Mouse (Mus musculus) heart, embryonic 10.5 days (tissue): ENCODE results near the gene Efna4. TPM values are rescaled to one million over a fixed set of nuclear protein-coding genes. Genes with fewer than 3 reads are reported as not detected.

ENCODE experiments used
- DNase-seq: peaks from one replicate; pipeline ENCODE4 v3.0.0-alpha.2; 2017; ENCODE audit warnings: low spot score
- H3K27ac ChIP-seq: fragments of 300-500 bp; sonication (generic); 2 replicates; pipeline ENCODE4 v1.5.1; 2016; ENCODE audit warnings: mild to moderate bottlenecking
- H3K27me3 ChIP-seq: fragments of 300-500 bp; sonication (generic); 2 replicates; pipeline ENCODE4 v1.6.1; 2016; ENCODE audit warnings: mild to moderate bottlenecking; ENCODE audit not compliant: poor library complexity, insufficient read depth, severe bottlenecking
- H3K36me3 ChIP-seq: fragments of 300-500 bp; sonication (generic); 2 replicates; pipeline ENCODE4 v1.6.1; 2016; ENCODE audit warnings: mild to moderate bottlenecking, moderate library complexity
- H3K4me1 ChIP-seq: fragments of 300-500 bp; sonication (generic); 2 replicates; pipeline ENCODE4 v1.6.1; 2016; ENCODE audit warnings: mild to moderate bottlenecking
- H3K4me3 ChIP-seq: fragments of 300-500 bp; sonication (generic); 2 replicates; pipeline ENCODE4 v1.5.1; 2016; ENCODE audit warnings: mild to moderate bottlenecking, moderate library complexity
- H3K9me3 ChIP-seq: fragments of 300-500 bp; sonication (generic); 2 replicates; pipeline ENCODE4 v1.6.1; 2016; ENCODE audit warnings: mild to moderate bottlenecking, moderate library complexity
- WGBS: fragments of 180-500 bp; shearing (Covaris S2); methylation state at CpG from one replicate; pipeline ENCODE4 v1.1.7; 2016; 5-methylcytosine and 5-hydroxymethylcytosine counted together
- polyA plus RNA-seq: library from polyadenylated mRNA; unstranded; fragments of >200 nt; fragmentation: Nextera tagmentation; extraction: Ambion mirVana; gene quantifications from 2 replicates; pipeline ENCODE4 v1.2.1, GENCODE M21; 2016

Efna4 gene
- 10.6 and 19.3 TPM in 2 replicates for polyA plus RNA-seq

GRCm38 (mm10) chr3:89337721-89338578 lies at the start of gene Efna4:
TSS of gene Efna4 (minus strand) at chr3:89338028.
- peak within 1 kb of the TSS; percentile 85 for H3K4me3 ChIP-seq
- under 1% methylated on average over 44 of the region's 44 CpGs for WGBS
- peak; percentile 88 for DNase-seq
- H3K27me3 ChIP-seq: peaks cover 8% of the 10 kb centered on the region; the same call in 1 of the 2 replicates
- H3K27ac ChIP-seq: peak within 1 kb of the TSS; percentile 95
- peaks cover 31% of the 10 kb centered on the region for H3K36me3 ChIP-seq
- H3K4me1 ChIP-seq: peaks cover 49% of the 10 kb centered on the region
- H3K9me3 ChIP-seq: no peaks in the 10 kb centered on the region

GRCm38 (mm10) chr3:89386438-89387420 lies 48.9 kb upstream of the Efna4 start:
- Histone ChIP-seq H3K27ac (no peak overlapping the region), H3K4me1 (peaks cover 63% of the 10 kb centered on the region), H3K9me3 (no peaks in the 10 kb centered on the region), H3K36me3 (no peaks in the 10 kb centered on the region), H3K4me3 (no peak overlapping the region), H3K27me3 (peaks cover 12% of the 10 kb centered on the region)
- no peak for DNase-seq
- 49% methylated on average over 17 of the region's 17 CpGs for WGBS

- Histone ChIP-seq H3K4me1 (peaks cover 50% of the 10 kb centered on the region), H3K4me3 (no peak overlapping the region), H3K36me3 (peaks cover 10% of the 10 kb centered on the region), H3K9me3 (no peaks in the 10 kb centered on the region), H3K27me3 (peaks cover 8% of the 10 kb centered on the region), H3K27ac (no peak overlapping the region)
- DNase-seq: no peak
- 39% methylated on average over 11 of the region's 11 CpGs for WGBS
Observed at GRCm38 (mm10) chr3:89385451-89385850, 47.6 kb upstream of the Efna4 start.

- Histone ChIP-seq H3K27ac (peak overlapping the region; percentile 19; the same call in 1 of the 2 replicates), H3K9me3 (no peaks in the 10 kb centered on the region), H3K4me3 (no peak overlapping the region), H3K27me3 (peaks cover 8% of the 10 kb centered on the region), H3K4me1 (peaks cover 45% of the 10 kb centered on the region), H3K36me3 (peaks cover 19% of the 10 kb centered on the region)
- DNase-seq: no peak
- 78% methylated on average over 12 of the region's 12 CpGs for WGBS
Observed at GRCm38 (mm10) chr3:89384331-89385076, 46.7 kb upstream of the Efna4 start.

- Histone ChIP-seq H3K27ac (no peak overlapping the region), H3K9me3 (no peaks in the 10 kb centered on the region), H3K27me3 (peaks cover 8% of the 10 kb centered on the region), H3K4me1 (peaks cover 47% of the 10 kb centered on the region), H3K4me3 (no peak overlapping the region), H3K36me3 (peaks cover 24% of the 10 kb centered on the region)
- DNase-seq: no peak
- WGBS: 79% methylated on average over 5 of the region's 5 CpGs
Observed at GRCm38 (mm10) chr3:89383651-89384255, 45.9 kb upstream of the Efna4 start.

GRCm38 (mm10) chr3:89382950-89383349 lies 45.1 kb upstream of the Efna4 start:
- DNase-seq: no peak
- Histone ChIP-seq H3K4me3 (no peak overlapping the region), H3K36me3 (peaks cover 24% of the 10 kb centered on the region), H3K4me1 (peaks cover 47% of the 10 kb centered on the region), H3K27me3 (peaks cover 8% of the 10 kb centered on the region), H3K27ac (no peak overlapping the region), H3K9me3 (no peaks in the 10 kb centered on the region)
- 80% methylated on average over 5 of the region's 5 CpGs for whole genome bisulfite sequencing

GRCm38 (mm10) chr3:89382033-89382882 lies 44.4 kb upstream of the Efna4 start:
- Histone ChIP-seq H3K9me3 (no peaks in the 10 kb centered on the region), H3K27me3 (peaks cover 3% of the 10 kb centered on the region), H3K36me3 (peaks cover 24% of the 10 kb centered on the region), H3K27ac (no peak overlapping the region), H3K4me1 (peaks cover 46% of the 10 kb centered on the region), H3K4me3 (no peak overlapping the region)
- 83% methylated on average over 9 of the region's 9 CpGs for WGBS
- no peak for DNase-seq

- 88% methylated on average over 11 of the region's 11 CpGs for WGBS
- peaks cover 24% of the 10 kb centered on the region for H3K36me3 ChIP-seq
- no peak overlapping the region for H3K27ac ChIP-seq
- H3K27me3 ChIP-seq: peaks cover 3% of the 10 kb centered on the region; the same call in 1 of the 2 replicates
- H3K4me1 ChIP-seq: peaks cover 41% of the 10 kb centered on the region
- H3K9me3 ChIP-seq: no peaks in the 10 kb centered on the region
- no peak overlapping the region for H3K4me3 ChIP-seq
- no peak for DNase-seq
Observed at GRCm38 (mm10) chr3:89381233-89381632, 43.4 kb upstream of the Efna4 start.

- no peak for DNase-seq
- H3K4me3 ChIP-seq: no peak overlapping the region
- WGBS: 91% methylated on average over 18 of the region's 18 CpGs
- peaks cover 3% of the 10 kb centered on the region; the same call in 1 of the 2 replicates for H3K27me3 ChIP-seq
- H3K27ac ChIP-seq: no peak overlapping the region
- H3K36me3 ChIP-seq: peaks cover 24% of the 10 kb centered on the region
- H3K4me1 ChIP-seq: peaks cover 41% of the 10 kb centered on the region
- no peaks in the 10 kb centered on the region for H3K9me3 ChIP-seq
Observed at GRCm38 (mm10) chr3:89380711-89381110, 42.9 kb upstream of the Efna4 start.

- H3K4me3 ChIP-seq: no peak overlapping the region
- no peaks in the 10 kb centered on the region for H3K9me3 ChIP-seq
- H3K27me3 ChIP-seq: no peaks in the 10 kb centered on the region; the same call in 1 of the 2 replicates
- H3K27ac ChIP-seq: no peak overlapping the region
- no peak for DNase-seq
- WGBS: 90% methylated on average over 14 of the region's 14 CpGs
- peaks cover 24% of the 10 kb centered on the region for H3K36me3 ChIP-seq
- peaks cover 36% of the 10 kb centered on the region for H3K4me1 ChIP-seq
Observed at GRCm38 (mm10) chr3:89380291-89380690, 42.5 kb upstream of the Efna4 start.

- no peaks in the 10 kb centered on the region for H3K9me3 ChIP-seq
- no peaks in the 10 kb centered on the region; the same call in 1 of the 2 replicates for H3K27me3 ChIP-seq
- no peak for DNase-seq
- WGBS: 87% methylated on average over 31 of the region's 31 CpGs
- H3K4me1 ChIP-seq: peaks cover 29% of the 10 kb centered on the region
- 0 out of 2 replicates have a peak overlapping the region, but pooled peaks have one; percentile 18 for H3K27ac ChIP-seq
- no peak overlapping the region for H3K4me3 ChIP-seq
- H3K36me3 ChIP-seq: peaks cover 24% of the 10 kb centered on the region
Observed at GRCm38 (mm10) chr3:89379388-89380131, 41.7 kb upstream of the Efna4 start.
